Mouse (Mus musculus): ENCODE measurements around the gene Hsd17b6. TPM values are rescaled to one million over a fixed set of nuclear protein-coding genes. Genes with fewer than 3 reads are reported as not detected.

Gene Hsd17b6
- polyA plus RNA-seq, 1 experiment from 2014 or later = not detected

DNA sequence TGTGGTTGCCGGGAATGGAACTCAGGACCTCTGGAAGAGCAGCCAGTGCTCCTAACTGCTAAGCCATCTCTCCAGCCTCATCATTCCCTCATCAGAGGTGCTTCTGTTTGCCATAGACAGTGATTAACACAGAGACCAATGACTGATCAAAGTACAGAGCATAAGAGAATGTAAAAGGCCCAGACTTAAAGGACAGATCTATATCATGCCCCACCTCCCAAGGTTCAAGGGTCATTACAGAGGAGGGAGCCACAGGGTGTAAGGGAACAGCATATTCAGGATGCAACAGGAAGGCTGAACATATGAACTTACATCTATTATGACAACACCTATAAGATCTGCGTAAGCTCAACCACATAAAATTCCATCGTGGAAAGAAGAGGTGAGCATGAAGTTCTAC lies 10.7 kb downstream of the Hsd17b6 start:
- H3K36me3 ChIP-seq (ENCODE audit: control insufficient read depth, insufficient read depth, low read length) = no peaks in the 10 kb centered on the region
- 84% methylated on average over 3 of the region's 3 CpGs for WGBS
- no peaks in the 10 kb centered on the region for H3K9me3 ChIP-seq (ENCODE audit: control insufficient read depth, low read length)
- no peak overlapping the region for H3K27ac ChIP-seq (ENCODE audit: low read depth, low read length)
- no peak overlapping the region for H3K4me2 ChIP-seq
- no peak overlapping the region for H3K9ac ChIP-seq (ENCODE audit: low read depth, low read length)
- H3K4me3 ChIP-seq (ENCODE audit: low read depth, low read length) = no peak overlapping the region
- H3K4me1 ChIP-seq (replicated peaks; ENCODE audit: control insufficient read depth, insufficient read depth, low read length) = no peaks in the 10 kb centered on the region
- ATAC-seq (replicated peaks; ENCODE audit: low FRiP score) = no peak
- H3K27me3 ChIP-seq (replicated peaks; ENCODE audit: control insufficient read depth, insufficient read depth, low read length) = no peaks in the 10 kb centered on the region
- DNase-seq (ENCODE audit: low spot score) = no peak

- Histone ChIP-seq H3K4me3 (ENCODE audit: low read depth, low read length) (no peak overlapping the region), H3K9ac (ENCODE audit: low read depth, low read length) (no peak overlapping the region), H3K4me2 (no peak overlapping the region), H3K9me3 (ENCODE audit: control insufficient read depth, low read length) (no peaks in the 10 kb centered on the region), H3K27ac (ENCODE audit: low read depth, low read length) (no peak overlapping the region), H3K27me3 (replicated peaks; ENCODE audit: control insufficient read depth, insufficient read depth, low read length) (peaks cover 5% of the 10 kb centered on the region; the same call in 1 of the 2 replicates), H3K36me3 (ENCODE audit: control insufficient read depth, insufficient read depth, low read length) (no peaks in the 10 kb centered on the region), H3K4me1 (replicated peaks; ENCODE audit: control insufficient read depth, insufficient read depth, low read length) (no peaks in the 10 kb centered on the region)
- no peak for DNase-seq (ENCODE audit: low spot score)
- no peak for ATAC-seq (replicated peaks; ENCODE audit: low FRiP score)
- 84% methylated on average over 8 of the region's 8 CpGs for WGBS
Observed at GRCm38 (mm10) chr10:127985601-127986000, 21.8 kb downstream of the Hsd17b6 start.

GRCm38 (mm10) chr10:127984650-127985049 lies 22.8 kb downstream of the Hsd17b6 start:
- WGBS = 78% methylated on average over 5 of the region's 5 CpGs
- no peaks in the 10 kb centered on the region for H3K36me3 ChIP-seq (ENCODE audit: control insufficient read depth, insufficient read depth, low read length)
- DNase-seq (ENCODE audit: low spot score) = no peak
- H3K9me3 ChIP-seq (ENCODE audit: control insufficient read depth, low read length) = no peaks in the 10 kb centered on the region
- no peak overlapping the region for H3K9ac ChIP-seq (ENCODE audit: low read depth, low read length)
- H3K4me1 ChIP-seq (replicated peaks; ENCODE audit: control insufficient read depth, insufficient read depth, low read length) = no peaks in the 10 kb centered on the region
- H3K4me2 ChIP-seq = no peak overlapping the region
- H3K27me3 ChIP-seq (replicated peaks; ENCODE audit: control insufficient read depth, insufficient read depth, low read length) = peaks cover 5% of the 10 kb centered on the region; the same call in 1 of the 2 replicates
- no peak overlapping the region for H3K27ac ChIP-seq (ENCODE audit: low read depth, low read length)
- no peak overlapping the region for H3K4me3 ChIP-seq (ENCODE audit: low read depth, low read length)
- no peak for ATAC-seq (replicated peaks; ENCODE audit: low FRiP score)

- Histone ChIP-seq H3K4me3 (ENCODE audit: low read depth, low read length) (no peak overlapping the region), H3K36me3 (ENCODE audit: control insufficient read depth, insufficient read depth, low read length) (no peaks in the 10 kb centered on the region), H3K9ac (ENCODE audit: low read depth, low read length) (no peak overlapping the region), H3K4me2 (no peak overlapping the region), H3K27me3 (replicated peaks; ENCODE audit: control insufficient read depth, insufficient read depth, low read length) (no peaks in the 10 kb centered on the region), H3K4me1 (replicated peaks; ENCODE audit: control insufficient read depth, insufficient read depth, low read length) (no peaks in the 10 kb centered on the region), H3K27ac (ENCODE audit: low read depth, low read length) (no peak overlapping the region), H3K9me3 (ENCODE audit: control insufficient read depth, low read length) (no peaks in the 10 kb centered on the region)
- DNase-seq (ENCODE audit: low spot score) (no peak), ATAC-seq (replicated peaks; ENCODE audit: low FRiP score) (no peak)
- WGBS = 31% methylated on average over 1 of the region's 1 CpGs
Observed at GRCm38 (mm10) chr10:127975503-127975902, 31.9 kb downstream of the Hsd17b6 start.

DNA sequence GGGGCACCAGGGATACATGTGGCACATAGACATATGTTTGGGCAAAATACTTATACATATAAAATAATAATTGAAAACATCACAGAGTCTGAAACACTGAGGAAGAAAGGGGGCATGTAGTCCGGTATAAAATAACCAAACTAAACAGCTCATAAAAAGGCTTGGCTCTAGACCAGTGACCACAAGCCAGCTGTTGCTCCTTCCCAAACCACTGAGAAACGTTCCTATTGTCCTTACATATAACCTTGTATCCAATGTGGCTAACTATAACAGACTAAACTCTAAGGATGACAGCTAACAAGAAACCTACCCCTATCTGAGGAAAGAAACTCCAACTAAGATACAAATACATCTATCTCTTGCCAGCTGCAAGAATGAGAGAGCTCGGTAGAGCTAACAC lies 33.3 kb downstream of the Hsd17b6 start:
- Histone ChIP-seq H3K4me3 (ENCODE audit: low read depth, low read length) (no peak overlapping the region), H3K9ac (ENCODE audit: low read depth, low read length) (no peak overlapping the region), H3K27ac (ENCODE audit: low read depth, low read length) (no peak overlapping the region), H3K27me3 (replicated peaks; ENCODE audit: control insufficient read depth, insufficient read depth, low read length) (no peaks in the 10 kb centered on the region), H3K36me3 (ENCODE audit: control insufficient read depth, insufficient read depth, low read length) (no peaks in the 10 kb centered on the region), H3K4me1 (replicated peaks; ENCODE audit: control insufficient read depth, insufficient read depth, low read length) (no peaks in the 10 kb centered on the region), H3K4me2 (no peak overlapping the region), H3K9me3 (ENCODE audit: control insufficient read depth, low read length) (no peaks in the 10 kb centered on the region)
- no peak for DNase-seq (ENCODE audit: low spot score)
- WGBS = 75% methylated on average over 3 of the region's 3 CpGs
- ATAC-seq (replicated peaks; ENCODE audit: low FRiP score) = no peak

- H3K27me3 ChIP-seq (replicated peaks; ENCODE audit: control insufficient read depth, insufficient read depth, low read length) = no peaks in the 10 kb centered on the region
- DNase-seq (ENCODE audit: low spot score) (no peak), ATAC-seq (replicated peaks; ENCODE audit: low FRiP score) (no peak)
- H3K4me3 ChIP-seq (ENCODE audit: low read depth, low read length) = no peak overlapping the region
- H3K9ac ChIP-seq (ENCODE audit: low read depth, low read length) = no peak overlapping the region
- no peak overlapping the region for H3K4me2 ChIP-seq
- 58% methylated on average over 3 of the region's 3 CpGs for WGBS
- no peaks in the 10 kb centered on the region for H3K4me1 ChIP-seq (replicated peaks; ENCODE audit: control insufficient read depth, insufficient read depth, low read length)
- H3K27ac ChIP-seq (ENCODE audit: low read depth, low read length) = no peak overlapping the region
- H3K9me3 ChIP-seq (ENCODE audit: control insufficient read depth, low read length) = no peaks in the 10 kb centered on the region
- H3K36me3 ChIP-seq (ENCODE audit: control insufficient read depth, insufficient read depth, low read length) = no peaks in the 10 kb centered on the region
Observed at GRCm38 (mm10) chr10:127971135-127971534, 36.3 kb downstream of the Hsd17b6 start.

GRCm38 (mm10) chr10:127970359-127970831 lies 37.0 kb downstream of the Hsd17b6 start:
- Histone ChIP-seq H3K9ac (ENCODE audit: low read depth, low read length) (no peak overlapping the region), H3K4me3 (ENCODE audit: low read depth, low read length) (no peak overlapping the region), H3K27me3 (replicated peaks; ENCODE audit: control insufficient read depth, insufficient read depth, low read length) (no peaks in the 10 kb centered on the region), H3K4me1 (replicated peaks; ENCODE audit: control insufficient read depth, insufficient read depth, low read length) (no peaks in the 10 kb centered on the region), H3K4me2 (no peak overlapping the region), H3K27ac (ENCODE audit: low read depth, low read length) (no peak overlapping the region), H3K36me3 (ENCODE audit: control insufficient read depth, insufficient read depth, low read length) (no peaks in the 10 kb centered on the region), H3K9me3 (ENCODE audit: control insufficient read depth, low read length) (no peaks in the 10 kb centered on the region)
- ATAC-seq (replicated peaks; ENCODE audit: low FRiP score) (no peak), DNase-seq (ENCODE audit: low spot score) (no peak)
- 73% methylated on average over 3 of the region's 3 CpGs for WGBS

GRCm38 (mm10) chr10:127969820-127970219 lies 37.6 kb downstream of the Hsd17b6 start:
- H3K4me2 ChIP-seq = no peak overlapping the region
- H3K9me3 ChIP-seq (ENCODE audit: control insufficient read depth, low read length) = no peaks in the 10 kb centered on the region
- H3K36me3 ChIP-seq (ENCODE audit: control insufficient read depth, insufficient read depth, low read length) = no peaks in the 10 kb centered on the region
- no peaks in the 10 kb centered on the region for H3K4me1 ChIP-seq (replicated peaks; ENCODE audit: control insufficient read depth, insufficient read depth, low read length)
- H3K27ac ChIP-seq (ENCODE audit: low read depth, low read length) = no peak overlapping the region
- no peak for DNase-seq (ENCODE audit: low spot score)
- no peak; the same call in 1 of the 2 replicates for ATAC-seq (replicated peaks; ENCODE audit: low FRiP score)
- H3K4me3 ChIP-seq (ENCODE audit: low read depth, low read length) = no peak overlapping the region
- H3K27me3 ChIP-seq (replicated peaks; ENCODE audit: control insufficient read depth, insufficient read depth, low read length) = no peaks in the 10 kb centered on the region
- H3K9ac ChIP-seq (ENCODE audit: low read depth, low read length) = no peak overlapping the region
- 40% methylated on average over 4 of the region's 4 CpGs for WGBS

DNA sequence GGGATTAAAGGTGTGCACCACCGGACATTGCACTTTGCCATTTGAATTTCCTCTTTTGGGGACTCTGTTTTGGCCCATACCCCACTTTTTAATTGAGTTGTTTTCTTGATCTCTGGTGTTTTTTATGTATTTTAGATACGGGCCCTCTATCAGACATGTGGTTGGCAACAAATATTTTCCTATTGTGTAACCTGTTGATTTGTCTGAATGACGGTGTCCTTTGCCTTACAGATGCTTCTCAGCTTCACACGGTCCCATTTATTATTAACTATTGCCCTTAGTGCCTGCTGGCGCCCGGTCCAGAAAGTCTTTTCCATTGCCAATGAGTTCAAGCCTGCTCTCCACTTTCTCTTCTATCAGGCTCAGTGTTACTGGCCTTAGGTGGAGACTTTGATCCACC lies 40.9 kb downstream of the Hsd17b6 start:
- H3K27ac ChIP-seq (ENCODE audit: low read depth, low read length) = no peak overlapping the region
- no peak overlapping the region for H3K4me3 ChIP-seq (ENCODE audit: low read depth, low read length)
- ATAC-seq (replicated peaks; ENCODE audit: low FRiP score) = no peak

More for the DNA sequence above, 40.9 kb downstream of the Hsd17b6 start:
- Histone ChIP-seq H3K36me3 (ENCODE audit: control insufficient read depth, insufficient read depth, low read length) (no peaks in the 10 kb centered on the region), H3K27me3 (replicated peaks; ENCODE audit: control insufficient read depth, insufficient read depth, low read length) (no peaks in the 10 kb centered on the region), H3K4me2 (no peak overlapping the region), H3K9me3 (ENCODE audit: control insufficient read depth, low read length) (no peaks in the 10 kb centered on the region), H3K9ac (ENCODE audit: low read depth, low read length) (no peak overlapping the region), H3K4me1 (replicated peaks; ENCODE audit: control insufficient read depth, insufficient read depth, low read length) (no peaks in the 10 kb centered on the region)
- DNase-seq (ENCODE audit: low spot score) = no peak
- whole genome bisulfite sequencing = 76% methylated on average over 6 of the region's 6 CpGs
